ENCODE assay signal across 12 mouse cellular contexts in the genomic region with DNA sequence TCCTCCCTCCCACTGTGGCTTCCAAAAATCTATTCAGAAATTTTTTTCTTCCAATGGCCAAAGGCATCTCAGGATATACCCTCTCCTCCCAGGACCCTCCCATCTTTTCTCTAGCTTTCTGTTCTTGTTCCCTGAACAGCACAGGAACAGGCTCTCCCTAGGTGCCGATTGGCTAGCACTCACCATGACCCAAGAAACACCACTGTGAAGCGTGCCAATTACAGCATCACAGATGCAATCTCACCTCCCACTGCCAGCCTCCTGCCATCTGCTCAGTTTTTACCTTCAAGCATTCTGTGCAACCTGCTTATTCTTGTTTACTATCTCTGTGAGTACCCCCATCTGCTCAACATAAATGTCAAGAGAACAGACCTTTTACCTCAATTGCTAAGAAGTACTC.
A peak's percentile ranks its signal among the peaks of the same experiment; 100 is the strongest.
DNase-seq lines count a peak whose midpoint lies in the region; ATAC-seq lines count a peak whose summit lies in the region.
"Had no signal": no experiment of that assay in that cellular context is flagged by ENCODE, and none has a peak within 500 bp of the region (broad histone marks: within the 10 kb centered on the region; RNA-seq: fewer than 3 reads in every experiment).

No protein-coding gene starts in this region.

- DNase-seq in cerebellum, postnatal 4 days (ENCODE audit: low spot score in 2 of 2): no peak
- DNase-seq in left cerebral cortex, adult 18-20 months (ENCODE audit: low spot score in 2 of 2): peak; percentile 27 to 28
- no peak for DNase-seq in left cerebral cortex, postnatal 10 days (ENCODE audit: extremely low spot score in 1 of 2, low spot score in 2 of 2)
- DNase-seq in cerebellum, postnatal 14 days: peak; percentile 78 to 85
- DNase-seq in left cerebral cortex, postnatal 4 days: peak; percentile 33
- DNase-seq in heart, adult 8-10 months (ENCODE audit: low spot score): no peak
- no peak for DNase-seq in urinary bladder, postnatal 36 days (ENCODE audit: low spot score in 2 of 2)
- DNase-seq: embryo, embryonic 11 days; gastrocnemius, adult 2 months; heart, postnatal 36 days; thymus, postnatal 25 days had no signal

- ATAC-seq in cerebellum, adult (ENCODE audit: insufficient number of reproducible peaks, low FRiP score, low TSS enrichment): peak; percentile 100

- intact Hi-C loops in left cerebral cortex, postnatal 10 days (cut with DNase I): no loop called here
- intact Hi-C loops in left cerebral cortex, postnatal 4 days (cut with DNase I): no loop called here

Comparison
In these comparisons a context has a peak if more than half of its experiments do, and no peak if none do; other contexts are left out.
1. DNase-seq: peak in left cerebral cortex, adult 18-20 months (2 of 2), cerebellum, postnatal 14 days (2 of 2) and left cerebral cortex, postnatal 4 days (single experiment); none in cerebellum, postnatal 4 days (0 of 2), left cerebral cortex, postnatal 10 days (0 of 2), heart, adult 8-10 months (single experiment) and urinary bladder, postnatal 36 days (0 of 2).